Mouse (Mus musculus) cerebellum, postnatal 36 days (tissue): Measurements from ENCODE around the gene Cyp17a1.

Source experiments
- DNase-seq, 2 experiments: peaks; one replicate each; pipeline ENCODE4 v3.0.0; 2021 to 2022; ENCODE audit warnings: mixed read lengths in 2 of 2

The Cyp17a1 gene

DNA sequence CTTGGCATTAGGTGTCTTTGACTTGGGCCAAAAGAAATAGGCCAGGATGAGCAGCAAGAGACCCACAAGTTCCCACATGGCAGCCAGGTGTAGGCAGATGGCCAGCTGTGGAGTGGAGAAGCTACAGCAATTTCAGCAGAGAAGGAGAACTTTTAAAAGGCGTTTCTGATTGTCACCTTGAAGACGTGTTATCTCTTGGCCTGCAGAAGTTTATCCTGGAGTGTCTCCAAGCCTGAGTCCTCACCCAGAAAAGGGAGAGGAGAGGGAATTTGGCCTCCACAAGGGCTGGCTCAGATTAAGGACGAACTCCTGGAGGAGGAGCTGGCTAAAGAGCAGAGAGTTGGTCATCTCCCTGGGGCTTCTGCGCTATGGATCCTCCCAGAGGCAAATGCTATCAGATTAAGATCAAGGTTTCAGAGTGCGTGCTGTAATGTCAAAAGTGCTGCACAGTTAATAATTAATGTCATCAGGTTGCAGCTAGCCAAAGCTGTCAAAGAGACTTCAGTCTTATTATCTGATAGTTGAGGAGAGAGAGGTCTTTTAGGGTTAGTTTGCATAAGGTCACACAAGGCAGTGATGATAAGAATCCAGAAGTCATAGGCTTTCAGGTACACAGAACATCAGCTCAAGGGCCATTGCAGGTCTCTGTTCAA lies at the start of gene Cyp17a1:
Cyp17a1 (minus strand) TSS at position 407 of the 653 bp plus-strand sequence.
- DNase-seq, result no peak

DNA sequence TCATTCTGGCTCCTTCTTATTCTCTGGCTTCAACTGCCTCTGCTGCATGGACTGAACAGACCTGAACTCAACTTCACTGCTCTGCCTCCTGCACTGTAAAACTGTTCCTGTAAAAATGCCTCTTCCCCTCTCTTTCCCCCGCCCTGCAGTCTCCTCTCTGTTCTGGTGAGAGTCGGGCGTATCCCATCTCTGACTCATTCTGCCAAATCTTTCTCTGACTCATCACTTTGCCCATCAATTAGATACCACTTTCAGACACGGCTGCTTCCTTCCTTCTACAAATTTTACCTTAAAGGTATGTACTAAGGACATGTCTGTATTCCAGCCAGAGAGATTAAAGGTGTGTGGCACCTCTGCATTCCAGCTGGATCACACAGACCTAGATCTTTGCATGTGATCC lies 45.2 kb upstream of the Cyp17a1 start:
- DNase-seq, result no peak

DNA sequence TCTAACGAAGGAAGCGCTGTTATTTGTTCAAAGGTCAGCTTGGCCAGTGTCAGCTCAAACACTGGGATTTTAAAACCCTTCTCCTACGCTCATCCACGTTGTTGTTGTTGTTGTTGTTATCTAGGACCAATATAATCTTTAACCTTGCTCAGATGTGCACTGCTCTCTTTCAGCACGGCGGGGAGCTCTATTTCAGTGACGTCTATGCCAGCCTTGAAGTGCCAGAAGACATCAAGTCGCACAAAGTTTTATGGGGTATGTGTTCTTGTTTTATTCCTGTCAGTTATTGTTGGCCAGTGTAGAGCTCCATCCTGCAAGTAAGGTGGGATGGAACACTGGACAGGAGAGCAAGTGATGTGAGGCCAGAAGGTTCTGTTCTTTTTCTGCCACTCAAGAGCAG lies 42.0 kb upstream of the Cyp17a1 start:
- DNase-seq, result no peak

GRCm38 (mm10) chr19:46714234-46714633 lies 41.3 kb upstream of the Cyp17a1 start:
- DNase-seq, result no peak

- no peak for DNase-seq
Measured at GRCm38 (mm10) chr19:46710614-46711013, 37.6 kb upstream of the Cyp17a1 start.

- DNase-seq, result peak; percentile 66 to 72
Measured at GRCm38 (mm10) chr19:46707296-46708151, 34.6 kb upstream of the Cyp17a1 start, which contains the start of gene As3mt. TSS of gene As3mt (plus strand) at chr19:46707458.

GRCm38 (mm10) chr19:46706540-46707295 lies 33.7 kb upstream of the Cyp17a1 start:
- DNase-seq, result no peak

GRCm38 (mm10) chr19:46705779-46706495 lies 33.0 kb upstream of the Cyp17a1 start:
- no peak for DNase-seq

DNA sequence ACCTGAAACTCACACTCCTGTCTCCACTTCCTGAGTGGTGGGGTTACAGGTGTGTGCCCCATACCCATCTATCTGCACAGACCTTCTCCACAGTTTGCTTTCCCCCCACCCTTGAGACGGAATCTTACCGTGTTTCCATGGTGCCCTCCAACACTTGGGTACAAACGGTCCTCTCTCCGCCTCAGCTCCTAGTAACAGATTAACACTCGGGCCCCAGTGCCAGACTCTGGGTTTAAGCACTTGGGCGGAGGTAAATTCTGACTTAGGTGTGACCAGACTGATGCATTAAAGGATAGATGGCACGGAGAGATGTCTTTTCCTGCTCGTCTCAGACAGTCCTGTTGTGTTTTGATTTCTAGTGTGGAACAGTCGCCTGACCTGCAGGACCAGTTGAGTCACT lies 28.2 kb upstream of the Cyp17a1 start:
- no peak for DNase-seq

DNA sequence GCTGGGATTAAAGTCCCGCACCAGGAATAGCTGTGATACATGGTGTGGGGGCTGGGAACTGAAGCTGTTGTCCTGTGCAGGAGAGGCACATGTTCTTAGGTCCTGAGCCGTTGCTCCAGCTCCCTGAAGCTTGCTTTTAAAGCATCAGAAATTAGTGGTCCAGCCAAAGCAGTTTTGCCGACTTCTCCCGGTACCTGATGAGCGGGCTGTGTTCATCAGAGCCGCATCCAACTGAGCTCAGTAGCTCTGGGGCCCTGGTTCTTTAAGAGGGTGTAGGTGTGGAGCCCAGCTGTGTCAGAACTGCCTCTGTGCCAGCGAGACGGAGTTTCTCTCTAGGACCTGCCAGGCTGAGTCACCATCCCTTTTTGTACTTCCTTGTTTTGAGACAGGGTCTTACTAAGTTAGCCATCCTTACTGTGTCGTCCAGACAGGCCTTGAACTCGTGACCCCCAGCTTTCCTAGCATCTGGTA lies 26.1 kb upstream of the Cyp17a1 start:
- DNase-seq, result no peak

GRCm38 (mm10) chr19:46697840-46698517 lies 25.0 kb upstream of the Cyp17a1 start:
- DNase-seq, result no peak

- DNase-seq, result no peak
Measured at GRCm38 (mm10) chr19:46696943-46697342, 24.0 kb upstream of the Cyp17a1 start.

GRCm38 (mm10) chr19:46696482-46696881 lies 23.5 kb upstream of the Cyp17a1 start:
- DNase-seq, result no peak

DNA sequence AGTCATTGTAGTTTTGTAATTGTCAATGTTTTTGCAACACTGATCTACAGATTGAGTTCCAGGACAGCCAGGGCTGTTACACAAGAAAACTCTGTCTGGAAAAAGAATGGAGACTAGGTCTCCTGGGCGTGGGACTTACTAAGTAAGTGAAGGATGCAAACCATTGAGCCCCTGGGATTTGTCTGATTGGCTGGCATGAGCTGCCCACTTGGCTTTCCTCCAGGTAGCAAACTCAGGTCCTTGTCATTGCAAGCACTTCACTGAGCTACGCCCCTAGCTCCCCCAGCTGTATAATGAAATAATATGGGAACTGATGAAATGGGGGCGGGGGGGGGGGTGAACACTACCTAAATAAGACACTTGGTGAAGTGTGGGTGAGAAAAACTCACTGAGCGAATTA lies 20.2 kb upstream of the Cyp17a1 start:
- no peak for DNase-seq

- no peak for DNase-seq
Measured at GRCm38 (mm10) chr19:46691078-46691477, 18.1 kb upstream of the Cyp17a1 start.

DNA sequence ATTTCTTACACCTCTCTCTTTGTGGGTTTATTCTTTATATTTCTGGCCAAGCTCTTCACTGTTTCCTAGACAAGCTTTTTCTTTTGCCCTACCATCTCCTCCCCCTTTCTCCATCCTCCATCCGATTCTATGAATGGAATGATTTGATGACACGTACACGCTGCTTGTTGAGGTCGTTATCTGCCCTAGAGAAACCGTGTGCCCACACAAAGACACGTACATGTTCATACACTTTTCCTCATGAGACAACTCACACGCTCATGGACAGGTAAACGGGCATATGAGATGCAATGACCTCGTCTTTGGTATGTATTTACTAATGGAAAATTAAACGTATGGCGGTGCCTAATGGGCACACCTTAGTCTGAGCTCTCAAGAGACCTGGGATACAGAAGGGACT lies 17.4 kb upstream of the Cyp17a1 start:
- no peak for DNase-seq

DNA sequence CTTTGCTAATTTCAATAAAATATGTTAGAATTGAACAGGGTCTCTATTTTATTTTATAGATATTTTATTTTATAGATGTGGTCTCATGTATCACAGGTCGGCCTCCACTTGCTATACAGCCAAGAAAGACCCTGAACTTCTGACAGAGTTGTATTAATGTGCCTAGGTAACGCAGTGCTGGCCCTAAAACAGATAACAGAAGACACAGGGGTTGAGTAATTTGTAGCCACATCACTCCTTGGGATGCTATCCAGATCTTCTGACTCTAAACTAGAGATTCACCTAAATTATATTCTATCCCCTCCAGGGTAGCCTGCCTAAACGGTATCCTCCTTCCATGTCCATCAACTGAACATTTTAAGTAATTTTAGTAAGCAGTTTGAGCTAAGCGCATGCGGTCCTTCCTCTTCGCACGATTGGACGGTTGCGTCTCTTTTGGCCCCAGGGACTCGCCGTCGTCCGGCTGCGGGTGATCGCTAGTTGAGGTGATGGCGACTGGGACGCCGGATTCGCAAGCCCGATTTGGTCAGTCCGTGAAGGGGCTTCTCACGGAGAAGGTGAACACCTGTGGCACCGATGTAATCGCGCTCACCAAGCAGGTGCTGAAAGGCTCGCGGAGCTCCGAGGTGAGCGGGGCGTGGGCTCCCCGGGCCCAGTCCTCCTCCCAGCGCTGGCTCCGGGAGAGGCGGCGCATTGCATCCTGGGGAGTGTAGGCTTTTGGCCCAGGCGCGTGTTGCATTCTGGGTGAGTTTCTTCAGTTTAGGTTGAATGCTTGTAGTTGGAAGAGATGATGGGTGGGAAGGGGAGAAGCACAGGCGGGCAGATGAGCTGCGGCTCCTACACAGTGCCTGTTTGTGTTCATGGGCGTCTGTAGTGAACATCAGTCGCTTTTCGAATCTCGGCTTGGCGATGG lies 16.7 kb upstream of the Cyp17a1 start, which contains the start of gene Borcs7:
Borcs7 (plus strand) TSS at position 447 of the 913 bp plus-strand sequence.
- DNase-seq, result peak; percentile 94 to 97

DNA sequence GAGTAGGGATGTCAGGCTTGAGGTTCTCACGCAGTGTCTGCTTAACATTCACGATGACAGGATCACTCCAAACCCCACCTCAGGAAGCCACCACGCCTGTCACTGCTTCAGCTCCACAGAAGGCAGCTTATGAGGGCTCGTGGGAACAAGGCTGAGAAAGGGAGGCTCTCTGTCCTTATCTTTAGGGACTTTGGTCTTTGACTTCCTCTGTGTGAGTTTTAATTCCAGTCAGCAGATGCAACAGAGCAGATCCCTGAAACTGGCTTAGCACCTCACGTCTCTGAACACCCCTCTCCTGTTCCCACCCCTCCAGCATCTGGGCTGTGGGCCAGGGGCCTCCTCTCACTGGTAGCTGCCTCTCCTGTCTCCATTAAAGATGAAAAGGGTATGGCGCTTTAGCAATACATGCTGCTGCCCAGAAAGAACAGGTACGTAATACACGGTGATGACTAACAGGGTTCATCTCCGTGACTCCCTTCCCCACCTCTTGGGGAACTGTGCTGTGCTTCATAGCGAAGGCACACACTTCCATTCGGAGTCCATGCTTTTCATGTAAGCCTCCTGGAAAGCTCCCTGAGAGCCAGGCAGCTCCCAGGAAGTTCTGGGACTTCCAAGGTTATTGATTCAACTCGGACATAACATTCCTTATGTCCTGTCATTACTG lies 6.9 kb upstream of the Cyp17a1 start:
- no peak for DNase-seq

DNA sequence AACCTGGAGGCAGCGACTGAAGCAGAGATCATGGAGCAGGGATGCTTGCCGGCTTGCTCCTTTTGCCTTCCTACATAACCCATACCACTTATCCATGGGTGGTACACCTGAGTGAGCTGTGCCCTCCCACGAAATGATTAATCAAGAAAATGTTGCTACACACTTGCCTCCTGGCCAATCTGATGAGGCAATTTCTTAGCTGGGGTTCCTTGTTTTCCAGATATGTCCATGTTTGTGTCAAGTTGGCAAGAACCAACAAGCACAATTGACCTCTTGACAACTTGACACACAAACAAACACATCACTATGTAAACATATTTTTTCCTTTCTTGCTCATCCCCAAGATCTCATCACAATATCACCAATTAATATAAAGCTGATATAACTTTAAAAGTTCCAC lies 2.7 kb upstream of the Cyp17a1 start:
- DNase-seq, result no peak

- DNase-seq, result peak; percentile 61 to 65
Measured at GRCm38 (mm10) chr19:46670691-46671090, 2.3 kb downstream of the Cyp17a1 start.
